Mouse (Mus musculus): ENCODE results near the gene Rpa1.
A peak's percentile ranks its signal among the peaks of the same experiment; 100 is the strongest.

- TF ChIP-seq CTCF (IDR thresholded peaks at IDR 0.05; ENCODE audit: control insufficient read depth, insufficient read depth, insufficient replicate concordance, low read depth, low read length) (no peak), POLR2A (IDR thresholded peaks at IDR 0.05; ENCODE audit: control insufficient read depth, low read depth, low read length) (peak; percentile 74)
These were observed at the start of gene Rpa1, which contains the start of gene Smyd4 for GRCm38 (mm10) chr11:75348199-75348889.
